Mouse (Mus musculus) kidney, adult 2 months (tissue): Measurements from ENCODE around the gene Tmem106a.
"Not testable (repeated sequence)": the region's sequence is repeated elsewhere in the genome, so short reads cannot be mapped to it uniquely, and the experiment has no call there.

Experiments used
- CTCF ChIP-seq: fragments of 200-500 bp; conservative IDR thresholded peaks from 2 replicates; pipeline ENCODE4 v1.5.1; 2011; ENCODE audit warnings: low read depth, mild to moderate bottlenecking, control low read depth, low read length, moderate library complexity, mixed read lengths; ENCODE audit not compliant: insufficient read depth, insufficient read length
- POLR2A ChIP-seq: fragments of 200-500 bp; IDR thresholded peaks from one replicate; pipeline ENCODE4 v1.6.1; 2011; ENCODE audit warnings: low read depth, low read length, control low read depth

DNA sequence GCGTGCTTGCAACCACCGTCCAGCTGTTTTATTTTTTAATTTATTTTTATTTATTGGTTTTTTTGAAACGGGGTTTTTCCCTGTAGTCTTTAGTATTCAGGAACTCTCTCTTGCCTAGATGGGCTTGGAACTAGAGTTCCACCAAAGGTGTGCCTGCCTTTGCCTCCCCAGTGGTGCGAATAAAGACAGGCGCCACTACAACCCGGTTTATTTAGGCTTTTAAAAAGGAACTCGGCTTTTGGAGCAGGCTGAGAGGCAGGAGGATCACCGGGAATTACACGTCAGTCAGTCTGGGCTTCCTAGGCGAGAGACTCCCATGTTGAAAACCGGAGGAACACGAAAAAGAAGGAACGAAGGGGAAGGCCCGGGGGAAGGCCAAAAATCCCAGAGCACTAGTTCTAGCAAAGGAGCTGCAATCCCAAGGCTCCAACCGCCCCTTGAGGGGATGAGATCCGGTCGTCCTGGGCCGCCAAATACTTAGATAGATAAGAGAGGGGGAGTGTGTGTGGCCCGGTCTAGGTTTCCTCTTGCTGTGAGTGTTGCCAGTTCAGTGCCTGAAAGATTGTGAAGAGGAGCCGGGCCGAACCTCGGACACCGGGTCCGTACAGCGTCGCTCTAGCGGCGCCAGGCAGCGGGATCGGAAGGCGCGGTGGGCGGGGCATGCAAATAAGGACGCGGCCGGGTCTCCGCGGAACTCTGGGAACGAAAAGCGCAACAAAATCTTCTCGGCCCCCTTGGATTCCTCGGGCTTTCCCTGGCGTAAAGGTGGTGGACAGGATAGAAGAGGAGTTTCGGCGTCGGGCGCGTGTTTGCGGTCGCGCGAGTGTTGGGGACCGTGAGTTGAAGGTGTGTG lies 59.0 kb downstream of the Tmem106a start:
- TF ChIP-seq CTCF, POLR2A: not testable (repeated sequence)
